21 mouse cellular contexts compared by ENCODE assay signal in genomic region chr1:151549794-151550193, GRCm38 (mm10). TPM values are rescaled to one million over a fixed set of nuclear protein-coding genes. Genes with fewer than 3 reads are reported as not detected.
A peak's percentile ranks its signal among the peaks of the same experiment; 100 is the strongest.
DNase-seq lines count a peak whose midpoint lies in the region; ATAC-seq and TF ChIP-seq lines count a peak whose summit lies in the region.
"Had no signal": no experiment of that assay in that cellular context is flagged by ENCODE, and none has a peak within 500 bp of the region (broad histone marks: within the 10 kb centered on the region; RNA-seq: fewer than 3 reads in every experiment).

No protein-coding gene starts in this region.

- H3K9ac ChIP-seq in lung, postnatal 0 days (replicated peaks; ENCODE audit: low read depth): no peak overlapping the region
- H3K9ac ChIP-seq: forebrain, postnatal 0 days; hindbrain, embryonic 12.5 days; liver, embryonic 12.5 days; midbrain, embryonic 12.5 days; neural tube, embryonic 15.5 days had no signal

- WGBS in kidney, adult 2 months: 58% methylated on average over 7 of the region's 7 CpGs
- WGBS in lung, postnatal 0 days: 74% methylated on average over 7 of the region's 7 CpGs

- no peak overlapping the region for H3K4me2 ChIP-seq in lung, postnatal 0 days (replicated peaks; ENCODE audit: low read depth, low read length)
- H3K4me2 ChIP-seq: hindbrain, embryonic 12.5 days; liver, embryonic 12.5 days; midbrain, embryonic 12.5 days; neural tube, embryonic 15.5 days had no signal

- TF ChIP-seq POLR2A in kidney, adult 2 months (IDR thresholded peaks at IDR 0.05; ENCODE audit: low read depth, low read length): no peak
- TF ChIP-seq POLR2A in embryonic fibroblast, embryonic 13.5 days (IDR thresholded peaks at IDR 0.05; ENCODE audit: low read depth, low read length): no peak

- H3K27me3 ChIP-seq in kidney, adult 2 months (replicated peaks; ENCODE audit: control insufficient read depth, insufficient read depth, low read length): no peaks in the 10 kb centered on the region
- no peaks in the 10 kb centered on the region for H3K27me3 ChIP-seq in lung, postnatal 0 days (replicated peaks; ENCODE audit: insufficient read depth, low read length)
- H3K27me3 ChIP-seq: hindbrain, embryonic 12.5 days; liver, embryonic 12.5 days; midbrain, embryonic 12.5 days; neural tube, embryonic 15.5 days had no signal

- DNase-seq in kidney, adult 2 months: no peak
- no peak for DNase-seq in kidney, adult 8-10 months
- peak; percentile 21 for DNase-seq in lung, postnatal 0 days (ENCODE audit: low spot score)
- no peak for DNase-seq in lung, adult 18-20 months
- DNase-seq in liver: no peak
- DNase-seq in embryo, embryonic 10 days (ENCODE audit: low spot score): no peak
- DNase-seq: adrenal gland, adult 8-10 months; cerebellum, adult 11-12 months; cerebellum, postnatal 10 days; forebrain, postnatal 0 days; lung, adult 2 months; right cerebral cortex, adult 18-20 months had no signal

- TF ChIP-seq CTCF in kidney, adult 2 months (conservative IDR thresholded peaks at IDR 0.05; ENCODE audit: insufficient read depth, insufficient read length, low read depth, low read length): no peak
- TF ChIP-seq CTCF in lung, postnatal 0 days (IDR thresholded peaks at IDR 0.05): no peak
- no peak for TF ChIP-seq CTCF in embryonic fibroblast, embryonic 13.5 days (IDR thresholded peaks at IDR 0.05; ENCODE audit: borderline replicate concordance, insufficient read depth, low read length)

- no peaks in the 10 kb centered on the region for H3K36me3 ChIP-seq in kidney, adult 2 months (ENCODE audit: control insufficient read depth, insufficient read depth, low read length)
- H3K36me3 ChIP-seq in lung, postnatal 0 days (ENCODE audit: insufficient read depth, low read length): no peaks in the 10 kb centered on the region
- H3K36me3 ChIP-seq: hindbrain, embryonic 12.5 days; liver, embryonic 12.5 days; midbrain, embryonic 12.5 days; neural tube, embryonic 15.5 days had no signal

- ATAC-seq in lung, postnatal 0 days: no peak
- ATAC-seq: activated CD4-positive, CD25-positive, alpha-beta regulatory T cell, adult 4 months; forebrain, postnatal 0 days; intestine, postnatal 0 days; liver, embryonic 12.5 days had no signal

- no peak for TF ChIP-seq EP300 in lung, postnatal 0 days (IDR thresholded peaks at IDR 0.05)

- peak overlapping the region; percentile 84 for H3K27ac ChIP-seq in kidney, adult 2 months (ENCODE audit: insufficient read depth, low read depth, low read length)
- no peak overlapping the region for H3K27ac ChIP-seq in lung, postnatal 0 days (ENCODE audit: low read length)
- peak overlapping the region; percentile 61 for H3K27ac ChIP-seq in embryonic fibroblast, embryonic 13.5 days (ENCODE audit: insufficient read depth, low read length)
- H3K27ac ChIP-seq: hindbrain, embryonic 12.5 days; left cerebral cortex, adult 2 months; liver, embryonic 12.5 days; midbrain, embryonic 12.5 days; neural tube, embryonic 15.5 days; stomach, postnatal 0 days had no signal

- no peaks in the 10 kb centered on the region for H3K9me3 ChIP-seq in lung, postnatal 0 days (ENCODE audit: low read length)
- H3K9me3 ChIP-seq: hindbrain, embryonic 12.5 days; liver, embryonic 12.5 days; midbrain, embryonic 12.5 days; neural tube, embryonic 15.5 days had no signal

- no peak overlapping the region for H3K4me3 ChIP-seq in kidney, adult 2 months (ENCODE audit: insufficient read depth, low read depth, low read length)
- H3K4me3 ChIP-seq in lung, postnatal 0 days (ENCODE audit: low read depth, low read length): no peak overlapping the region
- H3K4me3 ChIP-seq in embryonic fibroblast, embryonic 13.5 days (ENCODE audit: insufficient read depth, low read length): no peak overlapping the region
- H3K4me3 ChIP-seq: hindbrain, embryonic 12.5 days; left cerebral cortex, adult 2 months; liver, embryonic 12.5 days; midbrain, embryonic 12.5 days; neural tube, embryonic 15.5 days had no signal

- H3K4me1 ChIP-seq in kidney, adult 2 months (ENCODE audit: control insufficient read depth, insufficient read depth, low read length): peaks cover 5% of the 10 kb centered on the region; the same call in 1 of the 2 replicates
- peaks cover 4% of the 10 kb centered on the region; the same call in 1 of the 2 replicates for H3K4me1 ChIP-seq in lung, postnatal 0 days (ENCODE audit: insufficient read depth, low read depth, low read length)
- peaks cover 9% of the 10 kb centered on the region for H3K4me1 ChIP-seq in embryonic fibroblast, embryonic 13.5 days (ENCODE audit: control insufficient read depth, insufficient read depth, low read length)
- H3K4me1 ChIP-seq: neural tube, embryonic 15.5 days had no signal

RNA-seq across cellular contexts. Expression of gene Fam129a, which starts 21.2 kb away (rescaled TPM):
- 5.7 and 5.8 TPM in 2 replicates for polyA plus RNA-seq in kidney, adult 2 months (2012; rRNA removed)
- 12.9 and 13.1 TPM in 2 replicates for polyA plus RNA-seq in lung, postnatal 0 days (2015; fragmentation: Nextera tagmentation; extraction: Ambion mirVana)
- polyA plus RNA-seq in embryonic fibroblast, embryonic 13.5 days (2011; ENCODE audit: insufficient read length, low read depth, missing spikeins): 68.1 and 81.6 TPM in 2 replicates

RNA-seq across cellular contexts. Expression of gene Rnf2, which starts 49.0 kb away (rescaled TPM):
- polyA plus RNA-seq in kidney, adult 2 months (2012; rRNA removed): 13.8 and 16.4 TPM in 2 replicates
- polyA plus RNA-seq in lung, postnatal 0 days (2015; fragmentation: Nextera tagmentation; extraction: Ambion mirVana): 41.9 TPM in 2 replicates
- 80.0 and 96.5 TPM in 2 replicates for polyA plus RNA-seq in embryonic fibroblast, embryonic 13.5 days (2011; ENCODE audit: insufficient read length, low read depth, missing spikeins)
